Mouse (Mus musculus) cerebellum, adult 18-20 months (tissue): ENCODE measurements around the gene Prkcg.

Experiments used
- DNase-seq, 2 experiments: peaks; one replicate each; pipeline ENCODE4 v3.0.0; 2021

Prkcg gene

DNA sequence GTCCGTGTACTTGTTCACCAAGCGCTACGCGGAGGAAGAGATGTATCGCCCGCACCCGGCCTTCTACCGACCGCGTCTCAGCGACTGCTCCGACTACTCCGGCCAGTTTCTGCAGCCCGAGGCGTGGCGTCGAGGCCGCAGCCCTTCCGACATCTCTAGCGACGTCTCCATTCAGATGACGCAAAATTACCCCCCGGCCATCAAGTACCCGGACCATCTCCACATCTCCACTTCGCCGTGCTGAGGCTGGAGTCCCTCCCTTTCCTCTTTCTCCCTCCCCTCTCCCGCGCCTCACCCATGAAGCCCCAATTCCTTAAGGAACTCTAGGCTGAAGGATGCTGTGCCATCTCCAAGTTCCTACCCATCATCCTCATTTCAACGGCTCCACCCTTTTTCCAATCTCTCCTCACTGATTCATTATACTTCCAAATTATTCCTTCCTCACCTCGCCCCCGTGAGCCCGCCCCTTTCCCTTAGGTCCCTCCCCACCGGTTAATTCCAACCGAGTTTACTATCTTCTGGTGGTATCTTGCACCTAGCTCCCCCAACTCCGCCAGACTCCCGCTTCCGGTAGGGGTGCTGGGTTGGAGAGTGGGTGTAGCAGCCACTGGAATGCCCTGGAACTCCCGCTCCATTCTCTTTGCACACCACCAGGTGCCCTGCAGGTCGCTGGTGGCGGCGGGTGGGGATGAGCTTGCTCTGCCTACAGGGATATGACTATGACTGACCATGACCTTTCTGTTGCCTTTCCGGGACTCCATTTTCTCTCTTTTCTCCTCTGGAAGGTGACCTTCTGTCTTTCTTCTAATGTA is 77.9 kb downstream of the Prkcg start:
- DNase-seq = no peak

DNA sequence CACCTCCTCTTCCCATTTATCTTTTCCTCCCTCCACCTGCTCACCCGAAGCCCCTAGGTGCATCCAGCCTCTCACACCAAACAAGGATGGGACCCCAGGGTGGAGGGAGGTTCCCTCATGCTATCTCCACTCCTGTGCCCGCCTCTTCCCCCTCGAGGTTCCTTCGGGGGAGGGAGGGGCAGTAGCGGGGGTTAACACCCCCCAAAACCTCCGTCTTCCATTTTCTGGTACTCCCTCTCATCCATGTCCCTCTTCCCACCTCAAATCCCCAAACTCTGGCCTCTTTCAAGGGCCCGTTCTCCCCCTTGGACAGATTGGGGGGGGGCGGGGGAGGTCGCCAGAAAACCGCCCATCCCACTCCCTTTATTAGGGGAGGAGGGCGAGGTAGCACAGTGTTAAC is 78.6 kb downstream of the Prkcg start:
- no peak for DNase-seq

DNA sequence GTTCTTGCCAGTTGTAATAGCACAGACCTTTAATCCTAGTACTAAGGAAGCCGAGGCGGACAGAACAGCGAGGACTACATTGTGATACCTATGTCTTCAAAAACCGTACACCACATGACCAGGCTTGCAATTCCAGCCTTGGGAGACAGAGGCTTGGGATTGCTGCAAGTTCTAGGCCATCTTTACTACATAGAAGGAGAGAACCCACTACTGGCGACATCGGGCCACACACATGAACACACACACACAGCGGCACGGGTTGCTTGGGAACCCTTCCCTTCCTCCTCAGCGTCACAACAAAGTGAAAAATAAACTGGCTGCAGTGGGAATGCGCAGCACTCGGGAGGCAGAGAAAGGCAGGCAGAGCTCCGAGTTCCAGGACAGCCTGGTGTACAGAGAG is 79.3 kb downstream of the Prkcg start:
- no peak for DNase-seq

DNA sequence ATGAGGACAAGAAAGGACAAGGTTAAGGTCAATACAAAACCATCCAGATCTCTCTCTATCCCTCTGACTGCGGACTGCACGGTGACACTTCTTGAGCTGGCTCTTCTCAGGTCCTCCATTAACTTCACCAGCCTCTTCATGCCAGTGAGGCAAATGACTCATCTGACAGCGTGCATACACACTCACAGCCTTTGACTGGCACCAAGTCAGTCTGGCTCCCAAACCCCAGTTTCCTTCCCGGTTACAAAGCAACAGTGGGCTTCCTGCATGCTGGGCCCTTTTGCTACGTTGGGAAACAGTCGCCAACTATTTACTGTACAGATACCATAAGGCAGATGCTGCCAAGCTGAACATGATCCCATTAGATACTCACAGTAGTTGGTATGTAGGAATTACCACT is 80.2 kb downstream of the Prkcg start:
- no peak for DNase-seq

GRCm38 (mm10) chr7:3370407-3370806 is 81.4 kb downstream of the Prkcg start:
- no peak for DNase-seq

- DNase-seq = no peak
Measured at GRCm38 (mm10) chr7:3372376-3372775, 83.4 kb downstream of the Prkcg start.

GRCm38 (mm10) chr7:3373754-3374153 is 84.8 kb downstream of the Prkcg start:
- no peak for DNase-seq

DNA sequence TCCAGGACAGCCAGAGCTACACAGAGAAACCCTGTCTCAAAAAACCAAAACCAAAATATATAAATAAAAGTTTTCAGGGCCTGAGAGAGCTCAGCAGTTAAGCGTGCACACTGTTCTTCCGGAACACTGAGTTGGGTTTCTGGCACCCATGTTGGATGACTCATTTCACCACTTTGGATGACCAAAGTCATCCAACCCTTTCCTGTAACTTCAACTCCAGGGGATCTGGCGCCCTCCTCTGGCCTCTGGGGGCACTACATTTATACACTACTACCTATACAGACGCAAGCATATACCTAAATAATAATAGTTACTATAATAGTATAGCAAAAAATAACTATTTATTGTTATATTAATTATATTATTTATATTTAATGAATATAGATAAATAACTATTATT is 87.9 kb downstream of the Prkcg start:
- DNase-seq = peak; percentile 50 to 56
